Mouse (Mus musculus) neural tube, embryonic 15.5 days (tissue): ENCODE measurements at regions not wholly inside any gene's neighbourhood (a gene's known extent, or its start where the extent isn't known, plus 50 kb on each side); places are given as distances from the start of the nearest gene placed in this dataset.

Source experiments
- ATAC-seq: fragments of 200-750 bp; cut with Nextera tagmentation; 2 replicates; pipeline ENCODE4 v1.8.0; 2017; ENCODE audit warnings: mild to moderate bottlenecking, moderate TSS enrichment, moderate library complexity; ENCODE audit not compliant: low FRiP score
- H3K27ac ChIP-seq: fragments of 300-500 bp; sonication (generic); replicated peaks from 2 replicates; pipeline ENCODE4 v1.5.1; 2015; ENCODE audit warnings: mild to moderate bottlenecking, inconsistent platforms
- H3K27me3 ChIP-seq: fragments of 300-500 bp; sonication (generic); replicated peaks from 2 replicates; pipeline ENCODE4 v1.6.1; 2015; ENCODE audit warnings: inconsistent platforms
- H3K36me3 ChIP-seq: fragments of 300-500 bp; sonication (generic); 2 replicates; pipeline ENCODE4 v1.6.1; 2015; ENCODE audit warnings: inconsistent platforms
- H3K4me1 ChIP-seq: fragments of 300-500 bp; sonication (generic); 2 replicates; pipeline ENCODE4 v1.6.1; 2015; ENCODE audit warnings: inconsistent platforms
- H3K4me2 ChIP-seq: fragments of 300-500 bp; sonication (generic); 2 replicates; pipeline ENCODE4 v1.6.1; 2015; ENCODE audit warnings: inconsistent platforms, mild to moderate bottlenecking, moderate library complexity
- H3K4me3 ChIP-seq: fragments of 300-500 bp; sonication (generic); replicated peaks from 2 replicates; pipeline ENCODE4 v1.5.1; 2015; ENCODE audit warnings: mild to moderate bottlenecking, inconsistent platforms
- H3K9ac ChIP-seq: fragments of 300-500 bp; sonication (generic); replicated peaks from 2 replicates; pipeline ENCODE4 v1.6.1; 2015; ENCODE audit warnings: mild to moderate bottlenecking, inconsistent platforms
- H3K9me3 ChIP-seq: fragments of 300-500 bp; sonication (generic); replicated peaks from 2 replicates; pipeline ENCODE4 v1.6.1; 2016; ENCODE audit warnings: inconsistent platforms
- WGBS: fragments of 180-500 bp; shearing (Covaris S2); methylation state at CpG from one replicate; pipeline ENCODE4 v1.1.7; 2015; ENCODE audit warnings: mixed read lengths; 5-methylcytosine and 5-hydroxymethylcytosine counted together

DNA sequence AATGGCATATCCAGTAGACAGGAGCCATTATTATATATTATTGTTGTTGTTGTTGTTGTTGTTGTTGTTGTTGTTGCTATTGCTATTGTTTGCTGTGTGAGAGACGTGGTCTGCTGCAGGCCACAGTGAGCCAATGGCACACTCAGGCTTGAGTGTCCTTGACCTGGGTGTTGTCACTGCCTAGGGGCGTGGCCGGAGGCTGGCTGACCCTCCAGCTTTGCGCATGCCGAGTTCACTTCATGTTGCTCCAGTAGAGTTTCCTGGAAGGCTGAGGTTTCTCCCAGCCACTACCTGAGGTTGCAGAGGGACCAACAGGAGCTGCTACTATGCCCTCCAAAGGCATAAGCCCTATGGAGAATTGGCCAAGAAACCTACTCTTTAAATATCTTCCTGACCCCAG is 83.1 kb upstream of the Csf3r start:
- H3K27ac ChIP-seq, result no peak overlapping the region
- H3K4me1 ChIP-seq, result no peaks in the 10 kb centered on the region; the same call in 1 of the 2 replicates
- 65% methylated on average over 5 of the region's 5 CpGs for WGBS
- peaks cover 6% of the 10 kb centered on the region; the same call in 1 of the 2 replicates for H3K27me3 ChIP-seq
- no peak overlapping the region for H3K9ac ChIP-seq
- H3K4me3 ChIP-seq, result no peak overlapping the region
- ATAC-seq, result no peak
- H3K4me2 ChIP-seq, result no peak overlapping the region
- H3K9me3 ChIP-seq, result no peaks in the 10 kb centered on the region
- H3K36me3 ChIP-seq, result no peaks in the 10 kb centered on the region

DNA sequence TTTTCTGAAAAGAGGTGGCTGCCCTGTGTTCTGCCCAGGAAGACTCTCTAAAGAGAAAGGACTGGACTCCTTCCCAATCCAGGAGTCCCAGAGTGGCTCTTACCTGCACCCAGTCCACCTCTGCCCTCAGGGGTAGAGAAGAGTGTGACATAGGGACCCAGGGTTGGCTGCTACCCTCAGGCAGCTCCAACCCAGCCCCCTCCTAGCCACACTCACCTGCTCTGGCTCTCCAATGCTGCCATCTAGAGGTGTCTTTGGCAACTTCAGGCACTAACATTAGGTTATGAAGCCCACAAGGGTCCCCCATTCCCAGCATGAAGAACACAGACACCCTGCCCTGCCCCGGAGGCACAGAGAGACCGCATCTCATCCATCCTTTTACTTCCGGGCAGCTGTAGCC is 82.4 kb upstream of the Csf3r start:
- H3K27ac ChIP-seq, result no peak overlapping the region
- no peak overlapping the region for H3K4me3 ChIP-seq
- H3K27me3 ChIP-seq, result peaks cover 6% of the 10 kb centered on the region; the same call in 1 of the 2 replicates
- no peak overlapping the region for H3K4me2 ChIP-seq
- peak; percentile 45; the same call in 1 of the 2 replicates for ATAC-seq
- no peak overlapping the region for H3K9ac ChIP-seq
- no peaks in the 10 kb centered on the region for H3K36me3 ChIP-seq
- H3K9me3 ChIP-seq, result no peaks in the 10 kb centered on the region
- no peaks in the 10 kb centered on the region; the same call in 1 of the 2 replicates for H3K4me1 ChIP-seq
- 44% methylated on average over 3 of the region's 3 CpGs for WGBS

DNA sequence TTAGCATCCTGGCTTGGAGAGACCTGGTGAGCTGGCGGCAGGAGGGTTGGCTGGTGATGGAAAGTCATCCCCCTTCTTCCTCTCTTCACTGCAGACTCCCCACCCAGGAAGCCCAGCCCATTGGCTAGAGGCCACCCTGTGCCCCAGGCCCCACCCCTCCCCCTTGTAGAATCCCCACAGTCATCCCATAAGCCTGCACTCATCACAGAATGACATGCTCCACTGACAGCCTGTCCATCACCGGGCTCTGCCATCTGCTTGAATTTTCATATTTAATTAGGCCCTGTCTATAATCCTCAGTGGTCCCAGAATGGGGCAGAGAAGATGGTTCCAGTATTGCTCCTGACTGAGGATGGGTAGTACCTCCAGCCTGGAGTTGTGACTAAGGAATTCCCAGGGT is 79.3 kb upstream of the Csf3r start:
- 38% methylated on average over 2 of the region's 2 CpGs for WGBS
- Histone ChIP-seq H3K27ac (no peak overlapping the region), H3K4me3 (no peak overlapping the region), H3K9ac (no peak overlapping the region), H3K27me3 (peaks cover 6% of the 10 kb centered on the region; the same call in 1 of the 2 replicates), H3K36me3 (no peaks in the 10 kb centered on the region), H3K4me1 (no peaks in the 10 kb centered on the region; the same call in 1 of the 2 replicates), H3K9me3 (no peaks in the 10 kb centered on the region), H3K4me2 (no peak overlapping the region)
- no peak for ATAC-seq

DNA sequence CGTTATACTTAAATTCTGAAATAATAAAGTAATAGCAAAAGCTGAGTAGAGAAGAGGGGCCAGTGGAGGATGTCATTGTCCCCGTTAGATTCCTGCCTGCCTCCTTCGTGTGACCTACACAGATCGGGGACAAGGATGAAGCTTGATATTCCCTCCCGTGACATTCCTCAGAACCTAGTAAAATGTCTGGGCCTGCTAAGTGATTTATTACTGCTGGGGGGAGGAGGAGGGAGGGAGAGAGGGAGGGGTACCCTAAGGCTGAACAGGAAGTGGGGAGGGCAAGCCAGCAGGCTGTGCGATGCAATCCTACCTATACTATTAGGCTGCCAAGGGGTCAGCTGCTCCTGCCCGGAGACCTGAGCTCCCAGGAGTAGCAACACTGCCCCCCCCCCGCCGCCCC is 64.9 kb upstream of the Csf3r start:
- no peak for ATAC-seq
- H3K36me3 ChIP-seq, result no peaks in the 10 kb centered on the region
- no peak overlapping the region for H3K27ac ChIP-seq
- no peak overlapping the region for H3K4me3 ChIP-seq
- no peaks in the 10 kb centered on the region for H3K9me3 ChIP-seq
- H3K4me2 ChIP-seq, result no peak overlapping the region
- no peak overlapping the region for H3K9ac ChIP-seq
- H3K27me3 ChIP-seq, result peaks cover 9% of the 10 kb centered on the region; the same call in 1 of the 2 replicates
- WGBS, result 39% methylated on average over 9 of the region's 9 CpGs
- peaks cover 15% of the 10 kb centered on the region for H3K4me1 ChIP-seq

DNA sequence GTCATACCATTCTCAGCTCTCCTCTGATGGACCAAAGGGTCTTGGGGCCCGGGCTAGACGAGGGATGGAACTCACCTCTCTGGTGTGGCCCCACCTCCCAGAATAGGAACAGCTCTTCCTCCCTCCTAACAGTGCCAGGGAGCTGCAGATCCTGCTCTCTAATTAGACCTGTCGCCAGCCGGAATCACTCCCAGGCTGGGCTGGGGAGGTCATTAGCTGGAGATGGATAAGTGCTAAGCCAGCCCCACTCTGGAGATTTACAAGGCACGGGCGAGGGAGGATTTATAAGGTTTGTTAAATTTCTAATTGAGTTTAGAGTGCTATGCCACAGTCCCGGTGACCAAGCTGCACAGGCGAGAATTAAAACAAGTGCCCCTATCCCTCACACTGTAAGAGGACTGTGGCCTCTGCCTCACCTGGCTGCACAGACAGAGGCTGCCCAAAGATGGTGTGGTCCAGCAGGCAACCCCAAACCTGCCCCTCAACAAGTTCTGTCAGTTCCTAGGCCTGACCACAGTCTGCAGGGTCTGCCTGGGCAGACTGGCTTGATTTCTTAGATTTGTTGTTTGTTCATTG is 63.6 kb upstream of the Csf3r start:
- no peak overlapping the region for H3K9ac ChIP-seq
- peaks cover 9% of the 10 kb centered on the region; the same call in 1 of the 2 replicates for H3K27me3 ChIP-seq
- H3K27ac ChIP-seq, result no peak overlapping the region
- WGBS, result 41% methylated on average over 8 of the region's 8 CpGs
- H3K9me3 ChIP-seq, result no peaks in the 10 kb centered on the region
- no peaks in the 10 kb centered on the region for H3K36me3 ChIP-seq
- ATAC-seq, result no peak
- H3K4me2 ChIP-seq, result no peak overlapping the region
- H3K4me3 ChIP-seq, result no peak overlapping the region
- H3K4me1 ChIP-seq, result peaks cover 15% of the 10 kb centered on the region

DNA sequence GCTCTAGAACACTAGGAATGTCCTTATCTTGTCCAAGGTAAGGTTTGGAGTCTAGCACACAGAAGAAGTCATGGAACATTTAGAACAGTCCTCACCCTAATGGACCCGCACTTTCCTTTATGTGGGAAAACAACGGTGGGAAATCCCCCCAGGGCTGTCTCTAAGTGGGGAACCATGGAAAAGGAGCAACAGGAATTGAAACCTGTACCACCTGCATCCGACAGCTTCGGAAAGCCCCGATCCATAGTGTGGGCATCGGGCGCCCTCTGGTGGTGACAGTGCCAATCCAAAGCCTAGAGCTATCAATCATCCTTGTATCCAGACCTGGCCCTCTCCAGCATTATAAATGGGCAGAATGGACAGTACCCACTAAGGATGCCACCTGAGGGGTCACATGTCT is 61.7 kb upstream of the Csf3r start:
- no peaks in the 10 kb centered on the region for H3K36me3 ChIP-seq
- H3K4me1 ChIP-seq, result peaks cover 5% of the 10 kb centered on the region; the same call in 1 of the 2 replicates
- no peak overlapping the region for H3K9ac ChIP-seq
- ATAC-seq, result peak; percentile 38; the same call in 1 of the 2 replicates
- no peaks in the 10 kb centered on the region for H3K9me3 ChIP-seq
- peaks cover 9% of the 10 kb centered on the region; the same call in 1 of the 2 replicates for H3K27me3 ChIP-seq
- H3K4me3 ChIP-seq, result no peak overlapping the region
- no peak overlapping the region for H3K4me2 ChIP-seq
- H3K27ac ChIP-seq, result no peak overlapping the region
- 12% methylated on average over 7 of the region's 7 CpGs for WGBS
